Mouse (Mus musculus) ES-Bruce4 (cell line): ENCODE measurements at regions not wholly inside any gene's neighbourhood (a gene's known extent, or its start where the extent isn't known, plus 50 kb on each side); places are given as distances from the start of the nearest gene placed in this dataset.

Experiments used
- H3K27ac ChIP-seq: 2 replicates; pipeline ENCODE4 v1.5.1; 2012; ENCODE audit warnings: low read length, inconsistent platforms; ENCODE audit not compliant: insufficient read depth
- H3K27me3 ChIP-seq: 2 replicates; pipeline ENCODE4 v1.6.1; 2012; ENCODE audit warnings: mild to moderate bottlenecking, low read length, inconsistent platforms; ENCODE audit not compliant: control insufficient read depth, poor library complexity, insufficient read depth, severe bottlenecking
- H3K36me3 ChIP-seq: 2 replicates; pipeline ENCODE4 v1.6.1; 2012; ENCODE audit warnings: inconsistent platforms, mild to moderate bottlenecking, low read length, moderate library complexity; ENCODE audit not compliant: control insufficient read depth, poor library complexity, insufficient read depth, severe bottlenecking
- H3K4me1 ChIP-seq: one replicate; pipeline ENCODE4 v1.8.1; 2011; ENCODE audit warnings: low read length; ENCODE audit not compliant: control insufficient read depth, insufficient read depth
- H3K4me3 ChIP-seq: 2 replicates; pipeline ENCODE4 v1.5.1; 2011; ENCODE audit warnings: low read depth, mild to moderate bottlenecking, low read length
- H3K9ac ChIP-seq: 2 replicates; pipeline ENCODE4 v1.6.1; 2012; ENCODE audit warnings: low read depth, mild to moderate bottlenecking, inconsistent platforms; ENCODE audit not compliant: poor library complexity, severe bottlenecking
- H3K9me3 ChIP-seq: replicated peaks from 2 replicates; pipeline ENCODE4 v1.6.1; 2012; ENCODE audit warnings: mild to moderate bottlenecking, low read length, inconsistent platforms; ENCODE audit not compliant: control insufficient read depth, poor library complexity, insufficient read depth, severe bottlenecking
- CTCF ChIP-seq: IDR thresholded peaks from one replicate; pipeline ENCODE4 v1.8.1; 2011; ENCODE audit warnings: low read depth, low read length
- EP300 ChIP-seq: IDR thresholded peaks from 2 replicates; pipeline ENCODE4 v1.6.1; 2011; ENCODE audit warnings: low read depth, low read length; ENCODE audit not compliant: insufficient read depth
- POLR2A ChIP-seq: IDR thresholded peaks from one replicate; pipeline ENCODE4 v1.8.1; 2011; ENCODE audit warnings: low read length; ENCODE audit not compliant: insufficient read depth

DNA sequence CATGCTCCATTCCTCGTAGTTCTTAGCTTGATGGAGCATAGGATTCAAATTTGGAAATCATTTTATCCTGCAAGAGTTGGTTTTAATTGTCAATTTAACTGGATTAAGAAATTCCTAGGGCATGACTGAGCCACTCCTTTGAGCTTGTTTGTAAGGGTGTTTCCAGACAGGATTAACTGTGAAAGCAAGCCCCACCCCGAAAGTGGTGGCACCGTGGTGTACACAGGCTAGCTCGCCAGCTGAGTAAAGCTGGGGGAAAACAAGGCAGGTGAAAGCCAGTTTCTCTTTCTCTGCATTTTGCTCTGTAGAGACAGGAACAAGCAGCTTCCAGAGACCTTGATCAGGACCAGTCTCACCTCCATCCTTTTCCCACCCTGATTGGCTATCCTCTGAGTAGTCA lies 103.5 kb downstream of the Arrdc3 start:
- Histone ChIP-seq H3K9ac (no peak overlapping the region), H3K27me3 (no peaks in the 10 kb centered on the region), H3K27ac (no peak overlapping the region), H3K4me3 (no peak overlapping the region), H3K36me3 (no peaks in the 10 kb centered on the region), H3K4me1 (no peaks in the 10 kb centered on the region), H3K9me3 (no peaks in the 10 kb centered on the region)
- no peak for TF ChIP-seq EP300
- TF ChIP-seq POLR2A: no peak
- no peak for TF ChIP-seq CTCF

DNA sequence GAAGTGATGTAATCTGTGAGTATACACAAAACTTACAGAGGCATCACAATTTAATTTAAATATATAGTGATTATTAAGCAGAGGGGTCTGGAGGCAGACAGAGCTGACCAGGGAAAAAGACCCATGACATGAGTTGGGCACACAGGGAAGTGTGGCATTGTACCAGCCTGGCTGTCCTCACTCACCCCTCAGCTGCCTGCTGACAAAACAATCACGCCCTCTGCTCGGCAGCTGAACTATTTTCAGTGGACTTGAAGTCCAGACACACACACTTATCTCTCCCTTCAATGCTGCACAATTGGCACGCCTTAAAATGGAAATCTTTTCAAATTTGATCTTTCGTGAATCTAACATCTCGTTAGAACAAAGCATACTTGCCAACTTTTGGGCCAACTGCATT lies 106.6 kb downstream of the Arrdc3 start:
- H3K9ac ChIP-seq: no peak overlapping the region
- H3K9me3 ChIP-seq: no peaks in the 10 kb centered on the region
- no peaks in the 10 kb centered on the region for H3K27me3 ChIP-seq
- no peaks in the 10 kb centered on the region for H3K4me1 ChIP-seq
- no peak overlapping the region for H3K4me3 ChIP-seq
- H3K27ac ChIP-seq: no peak overlapping the region
- H3K36me3 ChIP-seq: no peaks in the 10 kb centered on the region
- TF ChIP-seq POLR2A: no peak
- TF ChIP-seq EP300: no peak
- no peak for TF ChIP-seq CTCF

DNA sequence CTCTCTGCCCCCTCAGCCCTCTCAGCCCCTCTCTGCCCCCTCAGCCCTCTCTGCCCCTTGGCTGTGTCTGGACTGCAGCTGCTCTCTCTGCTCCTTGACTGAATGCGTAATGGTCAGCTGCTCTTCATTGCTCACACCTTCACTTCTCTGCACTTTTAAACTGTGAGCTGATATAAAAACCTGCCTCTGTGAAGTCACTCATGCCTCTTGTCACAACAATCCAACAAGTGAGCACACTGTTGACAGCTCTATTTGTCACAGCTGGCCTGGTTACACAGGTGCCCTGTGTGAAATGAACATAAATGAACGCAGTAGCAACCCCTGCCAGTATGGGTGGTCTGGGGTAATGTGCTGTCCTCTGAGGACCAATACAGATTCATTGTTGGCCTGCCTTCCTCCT lies 109.2 kb downstream of the Arrdc3 start:
- Histone ChIP-seq H3K4me3 (no peak overlapping the region), H3K4me1 (no peaks in the 10 kb centered on the region), H3K27me3 (no peaks in the 10 kb centered on the region), H3K9ac (no peak overlapping the region), H3K36me3 (no peaks in the 10 kb centered on the region), H3K27ac (no peak overlapping the region), H3K9me3 (no peaks in the 10 kb centered on the region)
- TF ChIP-seq CTCF (no peak), EP300 (no peak), POLR2A (no peak)

DNA sequence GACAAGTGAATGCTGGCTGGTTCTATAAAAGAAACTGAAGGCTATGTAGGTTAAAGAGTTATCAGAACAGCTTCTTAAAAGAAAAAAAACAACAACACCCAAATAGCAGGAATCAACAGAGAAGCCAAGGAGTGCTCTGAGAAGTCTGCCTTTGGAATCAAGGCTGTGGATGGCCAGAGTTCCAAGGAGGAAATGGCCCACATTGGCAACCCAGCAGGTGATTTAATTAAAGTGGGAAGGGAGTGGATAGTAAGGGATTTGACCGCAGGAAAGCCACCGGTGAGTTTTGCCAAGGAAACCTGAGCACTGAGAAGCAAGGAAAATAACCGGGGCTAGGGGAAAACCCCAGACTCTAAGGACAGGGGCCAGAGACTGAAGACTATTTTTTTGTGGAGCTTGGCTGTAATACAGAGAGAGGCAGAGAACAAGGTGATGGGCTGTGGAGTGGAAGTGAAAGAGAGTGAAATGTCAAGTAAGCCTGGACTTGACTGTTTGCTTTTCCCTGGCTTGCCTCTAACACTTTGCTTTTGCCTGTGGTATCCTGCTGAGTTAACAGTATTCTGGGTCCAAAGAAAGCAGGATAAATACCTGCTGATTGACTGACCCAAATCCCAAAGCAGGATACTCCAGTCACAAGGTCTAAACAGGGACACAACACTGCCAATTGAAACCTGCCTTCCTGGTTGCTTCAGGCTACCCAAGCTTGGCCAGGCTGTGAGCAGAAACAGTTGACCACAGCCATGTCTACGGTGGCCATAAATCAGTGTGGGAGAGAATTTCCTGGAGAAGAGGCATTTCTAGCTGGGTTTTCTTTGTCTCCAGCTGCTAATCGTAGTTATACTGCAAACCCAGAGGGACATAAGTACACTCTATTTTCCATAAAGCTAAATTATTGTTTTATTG lies 125.9 kb downstream of the Arrdc3 start:
- H3K9ac ChIP-seq: no peak overlapping the region
- no peaks in the 10 kb centered on the region for H3K36me3 ChIP-seq
- TF ChIP-seq CTCF (no peak), EP300 (no peak), POLR2A (no peak)
- H3K27me3 ChIP-seq: no peaks in the 10 kb centered on the region
- no peaks in the 10 kb centered on the region for H3K4me1 ChIP-seq
- H3K27ac ChIP-seq: no peak overlapping the region
- no peak overlapping the region for H3K4me3 ChIP-seq
- no peaks in the 10 kb centered on the region for H3K9me3 ChIP-seq

DNA sequence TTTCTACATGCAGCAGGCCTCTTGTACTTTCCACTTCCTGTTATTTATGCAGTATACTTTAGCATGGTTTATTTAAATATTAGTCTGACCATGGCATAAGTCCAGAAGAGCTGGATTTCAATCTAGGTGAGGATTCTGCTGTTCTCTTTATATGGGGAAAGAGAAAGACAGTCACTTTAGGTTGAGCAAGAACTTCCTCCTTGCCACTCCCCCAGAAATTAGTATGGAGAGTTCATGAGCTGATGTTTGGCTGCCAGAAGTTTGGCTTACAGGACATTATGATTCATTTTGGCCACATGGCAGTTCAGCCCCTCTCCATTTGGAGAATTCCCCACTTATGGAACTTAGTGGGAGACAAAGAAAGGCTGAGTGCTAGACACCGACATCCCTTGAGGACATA lies 130.8 kb downstream of the Arrdc3 start:
- Histone ChIP-seq H3K27ac (no peak overlapping the region), H3K36me3 (no peaks in the 10 kb centered on the region), H3K9me3 (no peaks in the 10 kb centered on the region), H3K4me3 (no peak overlapping the region), H3K27me3 (no peaks in the 10 kb centered on the region), H3K9ac (no peak overlapping the region), H3K4me1 (no peaks in the 10 kb centered on the region)
- TF ChIP-seq EP300 (no peak), POLR2A (no peak), CTCF (no peak)

DNA sequence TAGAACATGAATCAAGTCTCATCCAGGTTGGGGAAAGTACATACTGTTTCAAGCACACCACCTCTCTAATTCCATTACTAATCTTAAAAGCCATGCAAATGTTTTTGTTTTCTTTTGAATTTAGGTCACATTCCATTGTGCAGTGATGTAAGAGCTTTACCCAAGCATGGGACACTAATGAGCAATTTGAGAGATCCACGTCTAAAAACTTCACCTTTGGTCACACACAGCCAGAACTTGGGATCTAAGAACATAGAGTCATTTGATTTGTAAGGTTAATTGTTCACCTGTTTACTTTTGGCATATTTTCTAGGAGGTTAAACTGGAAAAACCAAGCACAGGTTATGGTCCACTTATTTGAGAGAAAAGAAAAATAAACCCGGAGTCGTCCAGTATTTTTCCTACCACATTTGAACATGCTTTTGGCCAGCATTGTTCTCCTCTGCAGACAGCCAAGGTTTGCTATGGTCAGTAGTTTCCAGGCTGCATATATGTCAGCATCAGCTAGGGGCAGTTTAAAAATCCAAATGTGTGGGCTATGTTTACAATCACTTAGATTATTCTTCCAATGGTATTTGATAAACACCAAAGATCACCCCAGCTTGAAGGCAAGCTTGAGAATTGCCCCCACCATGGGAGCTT lies 137.0 kb downstream of the Arrdc3 start:
- H3K9ac ChIP-seq: no peak overlapping the region
- H3K9me3 ChIP-seq: no peaks in the 10 kb centered on the region; the same call in 1 of the 2 replicates
- TF ChIP-seq EP300: no peak
- no peak for TF ChIP-seq POLR2A
- no peak for TF ChIP-seq CTCF
- no peak overlapping the region for H3K27ac ChIP-seq
- H3K4me3 ChIP-seq: no peak overlapping the region
- H3K4me1 ChIP-seq: no peaks in the 10 kb centered on the region
- no peaks in the 10 kb centered on the region for H3K36me3 ChIP-seq
- H3K27me3 ChIP-seq: no peaks in the 10 kb centered on the region
